ENCODE assay signal across 9 mouse cellular contexts in genomic region chrX:152618464-152618863, GRCm38 (mm10). TPM values are rescaled to one million over a fixed set of nuclear protein-coding genes. Genes with fewer than 3 reads are reported as not detected.
DNase-seq lines count a peak whose midpoint lies in the region.
"Had no signal": no experiment of that assay in that cellular context is flagged by ENCODE, and none has a peak within 500 bp of the region (broad histone marks: within the 10 kb centered on the region; RNA-seq: fewer than 3 reads in every experiment).

No protein-coding gene starts in this region.

- peak; percentile 56 for DNase-seq in heart, adult 11 months
- no peak for DNase-seq in heart, adult 8-10 months (ENCODE audit: low spot score)
- peak; percentile 46 for DNase-seq in 3T3-L1 (ENCODE audit: low read depth, low spot score)
- peak; percentile 1 for DNase-seq in WW6 (ENCODE audit: low read depth, low spot score)
- DNase-seq in heart, postnatal 4 days = peak; percentile 63
- DNase-seq in lung, postnatal 25 days (ENCODE audit: low spot score) = peak; percentile 4
- peak; percentile 7 for DNase-seq in yolk sac, embryonic 10.5 days (ENCODE audit: low spot score)
- DNase-seq in ovary, postnatal 36 days (ENCODE audit: low spot score) = no peak

RNA-seq across cellular contexts. Expression of gene Cldn34a, which starts 55.3 kb away (rescaled TPM):
- not detected for total RNA-seq in heart, adult 8-10 months (2022)
- not detected for total RNA-seq in heart, postnatal 4 days (2021)
- total RNA-seq: heart, postnatal 36 days had no signal

Comparison
In these comparisons a context has a peak if more than half of its experiments do, and no peak if none do; other contexts are left out.
1. DNase-seq: peak in heart, adult 11 months (single experiment), 3T3-L1 (single experiment), WW6 (single experiment), heart, postnatal 4 days (single experiment), lung, postnatal 25 days (single experiment) and yolk sac, embryonic 10.5 days (single experiment); none in heart, adult 8-10 months (single experiment) and ovary, postnatal 36 days (single experiment).